7 mouse cellular contexts compared by ENCODE assay signal in genomic region chr9:88521961-88522568, GRCm38 (mm10). TPM values are rescaled to one million over a fixed set of nuclear protein-coding genes. Genes with fewer than 3 reads are reported as not detected.
A peak's percentile ranks its signal among the peaks of the same experiment; 100 is the strongest.
DNase-seq lines count a peak whose midpoint lies in the region; ATAC-seq and TF ChIP-seq lines count a peak whose summit lies in the region.

No protein-coding gene starts in this region.

- peak overlapping the region; percentile 77 for H3K9ac ChIP-seq in limb, embryonic 15.5 days

- no peaks in the 10 kb centered on the region for H3K9me3 ChIP-seq in limb, embryonic 15.5 days

- DNase-seq in spleen, adult 2 months (ENCODE audit: low read depth in 1 of 2, low spot score in 2 of 2) = no peak
- no peak for DNase-seq in spleen, adult 12 weeks (ENCODE audit: low spot score)
- DNase-seq in adrenal gland, adult 18-20 months (ENCODE audit: low spot score in 2 of 2) = no peak
- DNase-seq in adrenal gland, postnatal 14 days = no peak
- no peak for DNase-seq in cerebellum, postnatal 25 days

- peak overlapping the region; percentile 76 for H3K4me3 ChIP-seq in spleen, adult 2 months (ENCODE audit: extremely low read depth, insufficient read depth, insufficient read length)
- H3K4me3 ChIP-seq in embryonic fibroblast, embryonic 13.5 days (ENCODE audit: insufficient read depth, low read length) = peak overlapping the region; percentile 100
- H3K4me3 ChIP-seq in limb, embryonic 15.5 days = peak overlapping the region; percentile 60

- no peak for TF ChIP-seq CTCF in spleen, adult 2 months (IDR thresholded peaks at IDR 0.05; ENCODE audit: extremely low read depth, insufficient read depth, insufficient read length, insufficient replicate concordance)
- TF ChIP-seq CTCF in embryonic fibroblast, embryonic 13.5 days (IDR thresholded peaks at IDR 0.05; ENCODE audit: borderline replicate concordance, insufficient read depth, low read length) = no peak

- peak overlapping the region; percentile 65 for H3K27ac ChIP-seq in spleen, adult 2 months (ENCODE audit: insufficient read depth, low read length)
- H3K27ac ChIP-seq in embryonic fibroblast, embryonic 13.5 days (ENCODE audit: insufficient read depth, low read length) = peak overlapping the region; percentile 95
- H3K27ac ChIP-seq in limb, embryonic 15.5 days = peak overlapping the region; percentile 86

- peaks cover 3% of the 10 kb centered on the region; the same call in 1 of the 2 replicates for H3K4me1 ChIP-seq in spleen, adult 2 months (ENCODE audit: control insufficient read depth, insufficient read depth, insufficient read length)
- no peaks in the 10 kb centered on the region for H3K4me1 ChIP-seq in embryonic fibroblast, embryonic 13.5 days (ENCODE audit: control insufficient read depth, insufficient read depth, low read length)
- peaks cover 11% of the 10 kb centered on the region for H3K4me1 ChIP-seq in limb, embryonic 15.5 days

- no peaks in the 10 kb centered on the region for H3K27me3 ChIP-seq in spleen, adult 2 months (ENCODE audit: control insufficient read depth, insufficient read depth, low read length)
- no peaks in the 10 kb centered on the region for H3K27me3 ChIP-seq in limb, embryonic 15.5 days

- H3K36me3 ChIP-seq in spleen, adult 2 months (ENCODE audit: control insufficient read depth, insufficient read depth, low read length) = peaks cover 2% of the 10 kb centered on the region; the same call in 1 of the 2 replicates
- H3K36me3 ChIP-seq in limb, embryonic 15.5 days = 0 out of 2 replicates have a peak, but pooled peaks cover 10% of the 10 kb centered on the region

- no peak for ATAC-seq in limb, embryonic 15.5 days (ENCODE audit: insufficient number of reproducible peaks, low FRiP score, low TSS enrichment, low read depth)

- under 1% methylated on average over 10 of the region's 10 CpGs for WGBS in spleen, adult 2 months
- WGBS in limb, embryonic 15.5 days = under 1% methylated on average over 10 of the region's 10 CpGs

- TF ChIP-seq POLR2A in spleen, adult 2 months (IDR thresholded peaks at IDR 0.05; ENCODE audit: low read depth, low read length) = no peak
- TF ChIP-seq POLR2A in embryonic fibroblast, embryonic 13.5 days (IDR thresholded peaks at IDR 0.05; ENCODE audit: low read depth, low read length) = no peak

- peak overlapping the region; percentile 45 for H3K4me2 ChIP-seq in limb, embryonic 15.5 days

RNA-seq across cellular contexts. Expression of gene Zfp949, which starts 25.8 kb away (rescaled TPM):
- polyA plus RNA-seq in spleen, adult 2 months (2012; rRNA removed) = 2.0 and 2.5 TPM in 2 replicates
- polyA plus RNA-seq in embryonic fibroblast, embryonic 13.5 days (2011; ENCODE audit: insufficient read length, low read depth, missing spikeins) = 5.3 and 8.8 TPM in 2 replicates
- polyA plus RNA-seq in limb, embryonic 15.5 days (2015; fragmentation: Nextera tagmentation; extraction: Ambion mirVana) = 13.6 and 14.1 TPM in 2 replicates
- 10 to 100 TPM; 10.3 to 11.3 TPM for total RNA-seq in adrenal gland, adult 18-20 months (2021)
- total RNA-seq in adrenal gland, postnatal 14 days (2021) = 9.1 and 11.7 TPM in 2 replicates

RNA-seq across cellular contexts. Expression of gene Syncrip, which starts 39.7 kb away (rescaled TPM):
- polyA plus RNA-seq in spleen, adult 2 months (2012; rRNA removed) = 4.0 and 5.3 TPM in 2 replicates
- 240 and 252 TPM in 2 replicates for polyA plus RNA-seq in embryonic fibroblast, embryonic 13.5 days (2011; ENCODE audit: insufficient read length, low read depth, missing spikeins)
- 94.5 and 95.0 TPM in 2 replicates for polyA plus RNA-seq in limb, embryonic 15.5 days (2015; fragmentation: Nextera tagmentation; extraction: Ambion mirVana)
- 10 to 100 TPM; 72.3 to 93.0 TPM for total RNA-seq in adrenal gland, adult 18-20 months (2021)
- total RNA-seq in adrenal gland, postnatal 14 days (2021) = 117 and 126 TPM in 2 replicates

RNA-seq across cellular contexts. Expression of gene Trim43a, which starts 58.6 kb away (rescaled TPM):
- polyA plus RNA-seq in spleen, adult 2 months (2012; rRNA removed) = not detected in 2 replicates
- polyA plus RNA-seq in embryonic fibroblast, embryonic 13.5 days (2011; ENCODE audit: insufficient read length, low read depth, missing spikeins) = not detected in 2 replicates
- 0.31 TPM in 1 of 2 replicates, not detected in the other for polyA plus RNA-seq in limb, embryonic 15.5 days (2015; fragmentation: Nextera tagmentation; extraction: Ambion mirVana)
- under 1 TPM; 0.38 to 0.40 TPM for total RNA-seq in adrenal gland, adult 18-20 months (2021)
- total RNA-seq in adrenal gland, postnatal 14 days (2021) = 0.30 and 0.64 TPM in 2 replicates

Comparison
In these comparisons a context has a peak if more than half of its experiments do, and no peak if none do; other contexts are left out.
1. RNA of gene Syncrip, which starts 39.7 kb away (polyA plus RNA-seq): 240 to 252 TPM in embryonic fibroblast, embryonic 13.5 days and 94.5 to 95.0 TPM in limb, embryonic 15.5 days; 4.0 to 5.3 TPM in spleen, adult 2 months; every median in the first group is over 10 times any median in the second.
2. Peak in every context shown above with its lines, with median percentiles within 50 percentile points of each other: H3K27ac ChIP-seq and H3K4me3 ChIP-seq.